Mouse (Mus musculus) spleen, adult 2 months (tissue): ENCODE results near the gene Ern1. TPM values are rescaled to one million over a fixed set of nuclear protein-coding genes. Genes with fewer than 3 reads are reported as not detected.

Source experiments
- DNase-seq, 2 experiments: peaks; one replicate each; pipeline versions ENCODE4 v3.0.0 to v3.0.0-alpha.2; 2012 to 2021; ENCODE audit warnings: low spot score in 2 of 2, low read depth in 1 of 2
- H3K27ac ChIP-seq: fragments of 200-500 bp; 2 replicates; pipeline ENCODE4 v1.5.1; 2012; ENCODE audit warnings: low read length, inconsistent platforms; ENCODE audit not compliant: insufficient read depth
- H3K27me3 ChIP-seq: fragments of 200-500 bp; 2 replicates; pipeline ENCODE4 v1.6.1; 2012; ENCODE audit warnings: mild to moderate bottlenecking, moderate library complexity, low read length, inconsistent platforms; ENCODE audit not compliant: control insufficient read depth, insufficient read depth
- H3K36me3 ChIP-seq: fragments of 200-500 bp; 2 replicates; pipeline ENCODE4 v1.6.1; 2012; ENCODE audit warnings: mild to moderate bottlenecking, low read length, inconsistent platforms; ENCODE audit not compliant: control insufficient read depth, insufficient read depth
- H3K4me1 ChIP-seq: fragments of 200-500 bp; 2 replicates; pipeline ENCODE4 v1.6.1; 2011; ENCODE audit warnings: inconsistent platforms; ENCODE audit not compliant: control insufficient read depth, insufficient read depth, insufficient read length
- H3K4me3 ChIP-seq: fragments of 200-500 bp; 2 replicates; pipeline ENCODE4 v1.5.1; 2011; ENCODE audit warnings: mild to moderate bottlenecking, inconsistent platforms; ENCODE audit not compliant: insufficient read depth, insufficient read length; ENCODE audit errors: extremely low read depth
- CTCF ChIP-seq: fragments of 200-500 bp; IDR thresholded peaks from 2 replicates; pipeline ENCODE4 v1.5.1; 2011; ENCODE audit warnings: mild to moderate bottlenecking, inconsistent platforms; ENCODE audit not compliant: insufficient read depth, insufficient read length, insufficient replicate concordance; ENCODE audit errors: extremely low read depth
- POLR2A ChIP-seq: fragments of 200-500 bp; IDR thresholded peaks from 2 replicates; pipeline ENCODE4 v1.6.1; 2011; ENCODE audit warnings: low read depth, low read length, inconsistent platforms
- WGBS: fragments of 180-500 bp; shearing (Covaris S2); methylation state at CpG from one replicate; pipeline ENCODE4 v1.1.7; 2018; 5-methylcytosine and 5-hydroxymethylcytosine counted together
- polyA plus RNA-seq: library from polyadenylated mRNA; depleted of rRNA; stranded (reverse); fragments of >200 nt; gene quantifications from 2 replicates; pipeline ENCODE4 v1.2.3, GENCODE M21; 2012; rRNA removed

Ern1 gene
- polyA plus RNA-seq, 1 experiment: 12.7 TPM

- TF ChIP-seq CTCF (no peak), POLR2A (no peak)
- WGBS: 92% methylated on average over 12 of the region's 12 CpGs
- no peaks in the 10 kb centered on the region for H3K27me3 ChIP-seq
These were observed 134.5 kb downstream of the Ern1 start, which contains the start of gene Scn4a for GRCm38 (mm10) chr11:106353188-106353587. Gene Scn4a, minus strand, starts transcription at chr11:106353288.

DNA sequence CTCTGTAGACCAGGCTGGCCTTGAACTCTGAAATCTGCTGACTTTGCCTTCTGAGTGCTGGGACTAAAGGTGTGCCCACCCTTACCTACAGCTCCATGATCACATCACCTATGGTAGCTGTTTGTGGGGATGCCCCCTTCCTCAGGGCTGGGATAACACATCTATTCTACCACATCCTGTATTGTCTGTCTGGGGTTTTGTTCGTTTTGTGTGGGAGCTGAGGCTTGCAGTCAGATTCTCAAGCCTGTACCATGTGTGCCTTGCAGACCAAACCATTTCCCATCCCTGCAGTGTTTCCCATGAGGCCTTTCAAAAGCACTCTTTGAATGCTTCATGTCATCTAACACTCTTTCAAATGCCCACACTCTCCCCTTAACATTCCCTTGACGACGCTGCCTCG is 135.7 kb downstream of the Ern1 start:
- TF ChIP-seq CTCF: no peak
- TF ChIP-seq POLR2A: no peak
- Histone ChIP-seq H3K27me3 (no peaks in the 10 kb centered on the region), H3K27ac (no peak overlapping the region), H3K36me3 (no peaks in the 10 kb centered on the region), H3K4me3 (no peak overlapping the region), H3K4me1 (peaks cover 12% of the 10 kb centered on the region)
- WGBS: 59% methylated on average over 4 of the region's 4 CpGs
- DNase-seq: no peak

More at GRCm38 (mm10) chr11:106353188-106353587, 134.5 kb downstream of the Ern1 start, which contains the start of gene Scn4a:
- Histone ChIP-seq H3K4me1 (peaks cover 12% of the 10 kb centered on the region), H3K36me3 (no peaks in the 10 kb centered on the region), H3K27ac (no peak within 1 kb of the TSS), H3K4me3 (no peak within 1 kb of the TSS)
- DNase-seq: no peak

DNA sequence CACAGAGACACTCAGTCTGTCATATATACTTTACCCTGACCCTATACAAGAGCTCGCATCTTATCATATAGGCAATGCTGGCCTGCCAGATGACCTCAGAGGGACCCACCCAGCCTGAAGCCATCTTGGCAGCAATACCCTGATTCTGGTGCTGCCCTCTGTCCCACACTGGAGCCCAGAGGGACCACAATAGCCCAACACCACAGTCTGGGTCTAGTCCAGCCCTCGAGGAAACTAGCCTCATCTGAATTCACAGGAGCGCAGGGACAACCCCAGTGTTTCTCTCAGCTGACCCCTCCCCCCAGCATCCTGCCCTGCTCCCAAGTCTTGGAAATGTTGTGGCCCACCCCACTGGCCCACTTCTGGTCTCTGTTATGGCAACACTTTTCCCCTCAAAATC is 136.4 kb downstream of the Ern1 start:
- no peak for DNase-seq
- TF ChIP-seq POLR2A (no peak), CTCF (no peak)
- WGBS: 76% methylated on average over 3 of the region's 3 CpGs
- Histone ChIP-seq H3K36me3 (no peaks in the 10 kb centered on the region), H3K4me1 (peaks cover 12% of the 10 kb centered on the region), H3K27ac (no peak overlapping the region), H3K4me3 (no peak overlapping the region), H3K27me3 (no peaks in the 10 kb centered on the region)

DNA sequence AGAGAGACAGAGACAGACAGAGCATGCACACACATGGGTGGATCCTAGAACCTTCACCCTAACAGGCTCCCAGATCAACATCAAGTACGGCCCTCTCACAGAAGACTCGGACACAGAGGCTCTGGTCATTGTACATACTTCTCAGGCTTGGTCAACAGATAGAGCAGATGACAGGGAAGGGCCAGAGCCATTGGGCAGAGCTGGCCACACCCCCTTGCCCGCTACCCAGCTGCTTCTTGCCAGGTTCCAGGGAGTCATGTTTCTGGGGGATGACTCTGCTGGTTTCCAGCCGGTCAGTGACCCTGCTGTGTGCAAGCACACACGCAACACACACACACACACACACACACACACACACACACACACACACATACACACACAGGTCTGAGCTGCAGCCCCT is 136.8 kb downstream of the Ern1 start:
- DNase-seq: no peak
- H3K27ac ChIP-seq: no peak overlapping the region
- H3K4me1 ChIP-seq: peaks cover 10% of the 10 kb centered on the region
- no peaks in the 10 kb centered on the region for H3K27me3 ChIP-seq
- 86% methylated on average over 5 of the region's 5 CpGs for WGBS
- H3K4me3 ChIP-seq: no peak overlapping the region
- TF ChIP-seq POLR2A (no peak), CTCF (no peak)
- H3K36me3 ChIP-seq: no peaks in the 10 kb centered on the region

- Histone ChIP-seq H3K4me3 (no peak overlapping the region), H3K36me3 (no peaks in the 10 kb centered on the region), H3K27ac (no peak overlapping the region), H3K27me3 (no peaks in the 10 kb centered on the region), H3K4me1 (no peaks in the 10 kb centered on the region)
- 80% methylated on average over 6 of the region's 6 CpGs for WGBS
- TF ChIP-seq POLR2A (no peak), CTCF (no peak)
- no peak for DNase-seq
These were observed 137.9 kb downstream of the Ern1 start for GRCm38 (mm10) chr11:106349772-106350171.

- no peaks in the 10 kb centered on the region for H3K36me3 ChIP-seq
- no peaks in the 10 kb centered on the region for H3K27me3 ChIP-seq
- no peaks in the 10 kb centered on the region for H3K4me1 ChIP-seq
- no peak overlapping the region for H3K4me3 ChIP-seq
- no peak for DNase-seq
- H3K27ac ChIP-seq: no peak overlapping the region
- 80% methylated on average over 6 of the region's 6 CpGs for WGBS
- no peak for TF ChIP-seq POLR2A
- no peak for TF ChIP-seq CTCF
These were observed 142.7 kb downstream of the Ern1 start for GRCm38 (mm10) chr11:106344910-106345309.

Other genes with a start within 250 kb of the Ern1 start
- gene Ftsj3, start 231.8 kb downstream of the Ern1 start, polyA plus RNA-seq: 12.2 and 14.4 TPM in 2 replicates
- gene Psmc5, start 231.7 kb downstream of the Ern1 start, polyA plus RNA-seq: 18.6 and 18.9 TPM in 2 replicates
- gene Smarcd2, start 214.9 kb downstream of the Ern1 start, polyA plus RNA-seq: 120 and 146 TPM in 2 replicates
- 0.11 and 0.14 TPM in 2 replicates for gene Tcam1, start 211.2 kb downstream of the Ern1 start, polyA plus RNA-seq
- gene Gh, start 186.0 kb downstream of the Ern1 start, polyA plus RNA-seq: 4.7 and 5.4 TPM in 2 replicates
- gene Cd79b, start 173.1 kb downstream of the Ern1 start, polyA plus RNA-seq: 556 and 588 TPM in 2 replicates
- 6.1 and 6.5 TPM in 2 replicates for gene Scn4a, start 134.6 kb downstream of the Ern1 start, polyA plus RNA-seq
- gene Prr29, start 122.4 kb downstream of the Ern1 start, polyA plus RNA-seq: 0.55 and 0.82 TPM in 2 replicates
- 82.6 and 93.8 TPM in 2 replicates for gene Icam2, start 99.8 kb downstream of the Ern1 start, polyA plus RNA-seq
- 5.8 and 6.6 TPM in 2 replicates for gene Tex2, start 125.6 kb upstream of the Ern1 start, polyA plus RNA-seq